Mouse (Mus musculus) limb, embryonic 14.5 days (tissue): ENCODE measurements at regions not wholly inside any gene's neighbourhood (a gene's known extent, or its start where the extent isn't known, plus 50 kb on each side); places are given as distances from the start of the nearest gene placed in this dataset.
A peak's percentile ranks its signal among the peaks of the same experiment; 100 is the strongest.

Experiments
- ATAC-seq: fragments of 200-750 bp; cut with Nextera tagmentation; 2 replicates; pipeline ENCODE4 v1.8.0; 2017; ENCODE audit warnings: low read depth, moderate number of reproducible peaks, moderate TSS enrichment; ENCODE audit not compliant: low FRiP score
- DNase-seq: peaks from one replicate; pipeline ENCODE4 v3.0.0-alpha.2; 2015; ENCODE audit warnings: low spot score
- H3K27ac ChIP-seq: fragments of 300-500 bp; sonication (generic); replicated peaks from 2 replicates; pipeline ENCODE4 v1.5.1; 2014; ENCODE audit warnings: low read depth, mild to moderate bottlenecking, low read length, moderate library complexity, mixed read lengths
- H3K27me3 ChIP-seq: fragments of 300-500 bp; sonication (generic); 2 replicates; pipeline ENCODE4 v1.6.1; 2014; ENCODE audit warnings: low read length, mixed read lengths; ENCODE audit not compliant: control insufficient read depth, insufficient read depth
- H3K36me3 ChIP-seq: fragments of 300-500 bp; sonication (generic); 2 replicates; pipeline ENCODE4 v1.6.1; 2014; ENCODE audit warnings: mild to moderate bottlenecking, low read length, moderate library complexity, mixed read lengths; ENCODE audit not compliant: control insufficient read depth, insufficient read depth
- H3K4me1 ChIP-seq: fragments of 300-500 bp; sonication (generic); 2 replicates; pipeline ENCODE4 v1.6.1; 2014; ENCODE audit warnings: antibody characterized with exemption, low read length, mixed read lengths; ENCODE audit not compliant: control insufficient read depth, insufficient read depth
- H3K4me2 ChIP-seq: fragments of 300-500 bp; sonication (generic); replicated peaks from 2 replicates; pipeline ENCODE4 v1.6.1; 2014; ENCODE audit warnings: low read depth, mild to moderate bottlenecking, low read length, moderate library complexity; ENCODE audit not compliant: severe bottlenecking
- H3K4me3 ChIP-seq: fragments of 300-500 bp; sonication (generic); replicated peaks from 2 replicates; pipeline ENCODE4 v1.5.1; 2014; ENCODE audit warnings: low read length
- H3K9ac ChIP-seq: fragments of 300-500 bp; sonication (generic); 2 replicates; pipeline ENCODE4 v1.6.1; 2014; ENCODE audit warnings: mild to moderate bottlenecking, low read depth, low read length, moderate library complexity; ENCODE audit not compliant: severe bottlenecking
- H3K9me3 ChIP-seq: fragments of 300-500 bp; sonication (generic); 2 replicates; pipeline ENCODE4 v1.6.1; 2016; ENCODE audit warnings: low read length; ENCODE audit not compliant: control insufficient read depth
- POLR2A ChIP-seq: fragments of 200-500 bp; IDR thresholded peaks from 2 replicates; pipeline ENCODE4 v1.8.0; 2012; ENCODE audit warnings: inconsistent platforms, mild to moderate bottlenecking, moderate library complexity, borderline replicate concordance; ENCODE audit not compliant: insufficient read depth, insufficient read length; ENCODE audit errors: extremely low read depth
- WGBS: fragments of 180-500 bp; shearing (Covaris S2); extraction: QIAGEN DNeasy Blood & Tissue Kit; methylation state at CpG from one replicate; pipeline ENCODE4 v1.1.7; 2014; 5-methylcytosine and 5-hydroxymethylcytosine counted together

DNA sequence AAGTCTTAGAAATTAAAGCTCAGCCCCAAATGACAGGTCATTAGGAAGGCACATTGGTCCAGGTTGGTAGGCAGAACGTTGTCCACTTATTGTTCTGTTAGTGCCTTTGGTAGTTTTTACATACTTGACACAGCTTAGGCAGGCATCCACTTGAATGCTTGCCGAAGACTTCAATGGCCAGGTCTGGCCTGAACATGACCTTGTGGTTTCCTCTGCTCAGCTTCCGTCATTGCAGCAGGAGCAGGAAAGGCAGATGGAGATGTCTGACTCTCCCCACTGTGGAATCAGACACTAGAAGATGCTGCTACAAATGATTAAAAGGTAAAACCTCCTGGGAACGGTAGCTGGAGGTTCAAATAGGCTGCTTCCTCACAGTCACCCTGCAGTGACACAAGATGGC is 159.5 kb upstream of the Rybp start:
- Histone ChIP-seq H3K4me1 (no peaks in the 10 kb centered on the region; the same call in 1 of the 2 replicates), H3K9ac (no peak overlapping the region), H3K9me3 (no peaks in the 10 kb centered on the region), H3K27ac (no peak overlapping the region), H3K36me3 (no peaks in the 10 kb centered on the region), H3K4me3 (no peak overlapping the region), H3K27me3 (no peaks in the 10 kb centered on the region), H3K4me2 (no peak overlapping the region)
- WGBS, result 71% methylated on average over 4 of the region's 4 CpGs
- TF ChIP-seq POLR2A, result no peak
- ATAC-seq (no peak), DNase-seq (no peak)

- Histone ChIP-seq H3K4me1 (peaks cover 11% of the 10 kb centered on the region), H3K36me3 (no peaks in the 10 kb centered on the region), H3K9me3 (no peaks in the 10 kb centered on the region), H3K4me2 (peak overlapping the region; percentile 51), H3K4me3 (peak overlapping the region; percentile 22), H3K27me3 (no peaks in the 10 kb centered on the region), H3K27ac (no peak overlapping the region), H3K9ac (peak overlapping the region; percentile 22)
- no peak for ATAC-seq
- WGBS, result 5% methylated on average over 8 of the region's 8 CpGs
- no peak for DNase-seq
- no peak for TF ChIP-seq POLR2A
Observed at GRCm38 (mm10) chr6:100439071-100439737, 151.9 kb upstream of the Rybp start.

- Histone ChIP-seq H3K9me3 (no peaks in the 10 kb centered on the region), H3K27me3 (no peaks in the 10 kb centered on the region), H3K4me3 (peak overlapping the region; percentile 22), H3K27ac (no peak overlapping the region), H3K4me2 (peak overlapping the region; percentile 51), H3K36me3 (no peaks in the 10 kb centered on the region), H3K4me1 (peaks cover 11% of the 10 kb centered on the region), H3K9ac (peak overlapping the region; percentile 22)
- TF ChIP-seq POLR2A, result no peak
- WGBS, result 1% methylated on average over 11 of the region's 13 CpGs
- ATAC-seq (peak; percentile 82), DNase-seq (peak; percentile 29)
Observed at GRCm38 (mm10) chr6:100438511-100438991, 151.3 kb upstream of the Rybp start.

DNA sequence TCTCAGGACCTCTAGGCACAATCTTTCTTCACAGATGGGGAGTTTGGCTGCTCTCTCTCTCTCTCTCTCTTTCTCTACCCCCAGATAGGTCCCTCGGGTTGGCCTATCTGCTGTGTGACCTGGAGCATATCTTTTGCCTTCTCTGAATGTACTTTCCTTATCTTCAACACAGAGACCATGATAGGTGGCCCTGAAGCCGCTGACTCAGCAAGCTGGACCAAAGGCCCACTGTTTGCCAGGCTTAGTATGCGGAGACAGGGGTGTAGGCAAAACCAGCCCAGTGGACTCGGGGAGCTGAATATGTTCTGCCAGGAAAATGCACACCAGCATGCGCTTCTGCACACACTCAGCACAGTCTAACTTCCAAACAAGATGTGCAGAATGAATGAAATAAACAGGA is 150.7 kb upstream of the Rybp start:
- Histone ChIP-seq H3K9me3 (no peaks in the 10 kb centered on the region), H3K27ac (no peak overlapping the region), H3K4me3 (no peak overlapping the region), H3K9ac (no peak overlapping the region), H3K4me2 (peak overlapping the region; percentile 51), H3K4me1 (peaks cover 15% of the 10 kb centered on the region), H3K36me3 (no peaks in the 10 kb centered on the region), H3K27me3 (no peaks in the 10 kb centered on the region)
- ATAC-seq (no peak), DNase-seq (no peak)
- no peak for TF ChIP-seq POLR2A
- 53% methylated on average over 5 of the region's 5 CpGs for WGBS

DNA sequence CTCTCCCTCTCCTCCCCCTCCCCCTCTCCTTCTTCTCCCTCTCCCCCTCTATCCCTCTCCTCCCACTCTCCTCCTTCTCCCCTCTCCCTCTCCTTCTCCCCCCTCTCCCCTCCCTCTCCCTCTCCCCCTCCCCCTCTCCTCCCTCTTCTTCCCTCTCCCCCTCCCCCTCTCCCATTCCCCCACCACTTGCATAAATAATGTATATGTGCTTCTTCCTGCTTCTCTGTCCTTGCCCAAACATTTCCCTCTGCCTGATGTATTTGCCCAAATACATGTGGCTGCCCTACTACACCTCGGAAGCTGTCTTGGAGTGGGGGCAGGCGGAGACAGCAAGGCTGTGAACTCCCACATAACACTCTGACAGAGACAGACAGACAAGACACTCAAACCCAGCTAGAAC is 149.2 kb upstream of the Rybp start:
- no peaks in the 10 kb centered on the region for H3K27me3 ChIP-seq
- 60% methylated on average over 2 of the region's 2 CpGs for WGBS
- H3K4me1 ChIP-seq, result peaks cover 19% of the 10 kb centered on the region

More for the DNA sequence above, 149.2 kb upstream of the Rybp start:
- DNase-seq, result no peak
- H3K27ac ChIP-seq, result no peak overlapping the region
- no peak overlapping the region for H3K9ac ChIP-seq
- ATAC-seq, result no peak
- H3K4me3 ChIP-seq, result no peak overlapping the region
- no peak overlapping the region for H3K4me2 ChIP-seq
- H3K36me3 ChIP-seq, result no peaks in the 10 kb centered on the region
- TF ChIP-seq POLR2A, result no peak
- H3K9me3 ChIP-seq, result no peaks in the 10 kb centered on the region
